Mouse (Mus musculus) testis, adult 2 months (tissue): ENCODE results near the gene Cul7. TPM values are rescaled to one million over a fixed set of nuclear protein-coding genes. Genes with fewer than 3 reads are reported as not detected.

Experiments used
- H3K27ac ChIP-seq: fragments of 200-500 bp; 2 replicates; pipeline ENCODE4 v1.5.1; 2012; ENCODE audit warnings: low read depth, low read length; ENCODE audit not compliant: control insufficient read depth, insufficient read depth
- H3K27me3 ChIP-seq: fragments of 200-500 bp; 2 replicates; pipeline ENCODE4 v1.6.1; 2012; ENCODE audit warnings: mild to moderate bottlenecking, low read length, moderate library complexity; ENCODE audit not compliant: control insufficient read depth, insufficient read depth
- H3K36me3 ChIP-seq: fragments of 200-500 bp; 2 replicates; pipeline ENCODE4 v1.6.1; 2012; ENCODE audit warnings: mild to moderate bottlenecking, low read length; ENCODE audit not compliant: control insufficient read depth, insufficient read depth
- H3K4me1 ChIP-seq: fragments of 200-500 bp; 2 replicates; pipeline ENCODE4 v1.6.1; 2012; ENCODE audit warnings: low read length; ENCODE audit not compliant: control insufficient read depth, insufficient read depth
- H3K4me3 ChIP-seq: fragments of 200-500 bp; 2 replicates; pipeline ENCODE4 v1.5.1; 2012; ENCODE audit warnings: low read depth, mild to moderate bottlenecking, low read length, moderate library complexity, mixed read lengths; ENCODE audit not compliant: control insufficient read depth
- CTCF ChIP-seq: fragments of 200-500 bp; IDR thresholded peaks from 2 replicates; pipeline ENCODE4 v1.5.1; 2012; ENCODE audit warnings: low read depth, mild to moderate bottlenecking, inconsistent platforms, low read length, moderate library complexity; ENCODE audit not compliant: control insufficient read depth, insufficient read depth, insufficient replicate concordance
- POLR2A ChIP-seq: fragments of 200-500 bp; IDR thresholded peaks from 2 replicates; pipeline ENCODE4 v1.6.1; 2012; ENCODE audit warnings: low read depth, mild to moderate bottlenecking, inconsistent platforms, low read length, moderate library complexity; ENCODE audit not compliant: control insufficient read depth
- polyA plus RNA-seq: library from polyadenylated mRNA; depleted of rRNA; stranded (reverse); fragments of >200 nt; gene quantifications from 2 replicates; pipeline ENCODE4 v1.2.3, GENCODE M21; 2012; rRNA removed

Gene Cul7
- 6.7 and 7.6 TPM in 2 replicates for polyA plus RNA-seq

DNA sequence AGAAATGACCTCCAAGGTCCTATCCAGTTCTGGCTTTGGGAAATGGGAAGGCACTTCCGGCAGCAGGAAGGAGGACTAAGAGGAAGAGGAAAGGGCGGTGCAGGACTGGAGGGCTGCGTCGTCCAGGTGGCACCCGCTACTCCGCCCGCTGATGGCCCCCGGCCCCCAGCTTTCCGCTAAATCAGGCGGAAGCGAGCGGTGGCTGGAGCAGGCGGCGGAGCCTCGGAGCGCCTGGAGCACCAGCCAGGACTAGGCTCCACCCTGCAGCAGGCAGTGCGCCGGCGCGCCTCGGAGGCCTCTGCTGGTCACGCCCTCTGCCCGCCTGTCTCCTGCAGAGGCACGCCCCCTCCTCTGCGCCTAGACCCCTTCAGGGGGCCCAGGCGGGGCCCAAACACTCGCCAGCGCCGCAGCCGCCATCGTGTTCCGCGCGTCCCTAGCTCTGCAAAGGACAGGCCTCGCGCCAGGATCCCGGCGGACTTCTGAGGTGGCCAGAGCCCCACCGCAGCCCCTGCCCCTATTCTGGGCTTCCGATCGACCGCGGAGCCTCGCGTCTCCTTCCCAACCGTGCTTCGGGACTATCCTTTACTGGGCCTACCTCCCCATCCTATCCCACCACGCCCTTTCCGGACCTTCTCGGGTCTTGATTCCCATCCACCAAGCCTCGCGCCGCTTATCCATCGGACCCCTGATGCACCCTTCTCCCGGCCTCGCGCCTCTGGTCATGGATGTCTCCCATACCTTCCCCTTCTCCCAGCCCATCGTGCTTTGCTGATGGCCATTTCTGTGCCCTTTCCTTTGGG is at the start of gene Cul7:
Gene Cul7, plus strand, starts transcription at position 106 of the 800 bp plus-strand sequence.
- H3K4me1 ChIP-seq: peaks cover 20% of the 10 kb centered on the region
- no peaks in the 10 kb centered on the region for H3K36me3 ChIP-seq
- peak within 1 kb of the TSS; percentile 82 for H3K4me3 ChIP-seq
- peak within 1 kb of the TSS; percentile 61 for H3K27ac ChIP-seq
- H3K27me3 ChIP-seq: no peaks in the 10 kb centered on the region
- TF ChIP-seq POLR2A (peak; percentile 61), CTCF (no peak)

DNA sequence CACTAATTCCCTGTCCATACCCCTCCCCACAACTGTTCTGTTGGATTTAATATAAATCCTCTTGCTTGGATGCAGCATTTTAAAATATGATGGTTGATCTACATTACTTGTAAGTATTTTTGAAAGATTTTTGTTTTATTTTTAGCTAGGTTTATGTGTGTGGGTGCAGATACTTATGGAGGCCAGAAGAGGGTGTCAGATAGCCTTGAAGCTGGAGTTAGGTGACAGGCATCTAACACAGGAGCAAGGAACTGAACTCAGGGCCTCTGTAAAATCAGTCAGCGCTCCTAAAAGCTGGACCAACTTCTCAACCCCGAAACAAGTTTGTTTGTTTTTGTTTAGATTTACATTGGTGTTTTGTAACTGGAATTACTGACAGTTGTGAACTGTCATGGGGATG is 49.6 kb upstream of the Cul7 start:
- H3K27me3 ChIP-seq: no peaks in the 10 kb centered on the region
- no peak for TF ChIP-seq POLR2A
- TF ChIP-seq CTCF: no peak
- H3K4me1 ChIP-seq: no peaks in the 10 kb centered on the region
- H3K36me3 ChIP-seq: no peaks in the 10 kb centered on the region
- H3K4me3 ChIP-seq: no peak overlapping the region
- H3K27ac ChIP-seq: no peak overlapping the region

DNA sequence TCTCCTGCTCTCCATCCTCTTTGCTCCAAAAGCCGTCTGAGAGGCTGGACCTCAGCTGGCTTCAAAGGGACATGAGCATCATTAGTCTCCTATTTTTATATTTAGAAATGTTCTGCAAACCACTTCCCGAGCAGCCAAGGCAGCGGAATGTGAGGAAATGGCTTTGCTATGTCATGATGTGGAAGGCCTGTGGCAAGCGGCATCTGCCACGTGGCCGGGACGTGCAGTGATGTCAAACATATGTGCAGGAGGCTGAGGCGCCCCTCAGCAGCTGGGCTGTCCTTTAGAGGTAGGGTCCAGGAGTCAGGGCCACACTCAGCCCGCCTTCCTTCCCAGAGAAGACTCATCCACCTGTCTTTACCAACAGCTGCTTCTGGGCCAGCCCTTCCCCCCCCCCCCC is 47.9 kb upstream of the Cul7 start:
- Histone ChIP-seq H3K4me3 (no peak overlapping the region), H3K27ac (no peak overlapping the region), H3K36me3 (no peaks in the 10 kb centered on the region), H3K27me3 (no peaks in the 10 kb centered on the region), H3K4me1 (no peaks in the 10 kb centered on the region)
- TF ChIP-seq POLR2A: no peak
- no peak for TF ChIP-seq CTCF

DNA sequence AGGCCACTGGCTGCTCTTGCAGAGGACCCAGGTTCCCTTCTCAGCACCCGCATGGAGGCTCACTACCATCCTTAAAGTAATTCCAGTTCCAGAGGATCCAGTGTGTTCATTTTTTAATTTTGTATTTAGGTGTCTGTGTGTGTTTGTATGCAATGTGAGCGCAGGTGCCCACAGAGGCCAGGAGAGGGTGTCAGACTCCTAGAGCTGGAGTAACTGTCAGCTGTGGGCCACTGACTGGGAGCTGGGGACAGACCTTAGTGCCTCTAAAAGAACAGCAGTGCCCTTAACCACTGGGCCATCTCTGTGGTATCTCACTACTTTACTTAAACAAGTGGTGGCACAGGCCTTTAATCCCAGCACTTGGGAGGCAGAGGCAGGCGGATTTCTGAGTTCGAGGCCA is 46.9 kb upstream of the Cul7 start:
- Histone ChIP-seq H3K4me1 (no peaks in the 10 kb centered on the region), H3K27me3 (no peaks in the 10 kb centered on the region), H3K36me3 (no peaks in the 10 kb centered on the region), H3K4me3 (no peak overlapping the region), H3K27ac (no peak overlapping the region)
- TF ChIP-seq CTCF: no peak
- TF ChIP-seq POLR2A: no peak

DNA sequence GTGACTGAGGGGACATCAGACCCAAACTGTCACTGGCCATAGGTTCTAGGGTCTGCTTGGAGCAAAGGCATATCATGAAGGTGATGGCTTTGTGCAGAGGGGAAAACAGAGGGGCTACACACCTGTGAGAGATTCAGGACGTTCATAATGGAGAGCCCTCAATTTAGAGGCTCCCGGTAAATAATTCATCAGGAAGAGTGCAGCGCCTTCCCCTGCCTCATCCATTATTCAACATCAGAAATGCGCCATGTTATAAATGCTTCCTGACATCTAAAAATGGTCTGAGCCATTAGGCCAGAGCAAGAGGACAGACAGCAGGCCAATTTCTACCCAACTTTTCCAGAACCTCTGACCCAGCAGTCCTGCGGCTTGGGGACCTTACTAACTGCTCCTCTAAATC is 45.0 kb upstream of the Cul7 start:
- no peak for TF ChIP-seq POLR2A
- no peak for TF ChIP-seq CTCF
- no peaks in the 10 kb centered on the region for H3K27me3 ChIP-seq
- H3K4me1 ChIP-seq: no peaks in the 10 kb centered on the region
- no peak overlapping the region for H3K27ac ChIP-seq
- no peak overlapping the region for H3K4me3 ChIP-seq
- H3K36me3 ChIP-seq: no peaks in the 10 kb centered on the region

GRCm38 (mm10) chr17:46605987-46606386 is 44.1 kb upstream of the Cul7 start:
- Histone ChIP-seq H3K27ac (no peak overlapping the region), H3K4me1 (no peaks in the 10 kb centered on the region), H3K27me3 (no peaks in the 10 kb centered on the region), H3K36me3 (no peaks in the 10 kb centered on the region), H3K4me3 (no peak overlapping the region)
- TF ChIP-seq POLR2A (no peak), CTCF (no peak)

DNA sequence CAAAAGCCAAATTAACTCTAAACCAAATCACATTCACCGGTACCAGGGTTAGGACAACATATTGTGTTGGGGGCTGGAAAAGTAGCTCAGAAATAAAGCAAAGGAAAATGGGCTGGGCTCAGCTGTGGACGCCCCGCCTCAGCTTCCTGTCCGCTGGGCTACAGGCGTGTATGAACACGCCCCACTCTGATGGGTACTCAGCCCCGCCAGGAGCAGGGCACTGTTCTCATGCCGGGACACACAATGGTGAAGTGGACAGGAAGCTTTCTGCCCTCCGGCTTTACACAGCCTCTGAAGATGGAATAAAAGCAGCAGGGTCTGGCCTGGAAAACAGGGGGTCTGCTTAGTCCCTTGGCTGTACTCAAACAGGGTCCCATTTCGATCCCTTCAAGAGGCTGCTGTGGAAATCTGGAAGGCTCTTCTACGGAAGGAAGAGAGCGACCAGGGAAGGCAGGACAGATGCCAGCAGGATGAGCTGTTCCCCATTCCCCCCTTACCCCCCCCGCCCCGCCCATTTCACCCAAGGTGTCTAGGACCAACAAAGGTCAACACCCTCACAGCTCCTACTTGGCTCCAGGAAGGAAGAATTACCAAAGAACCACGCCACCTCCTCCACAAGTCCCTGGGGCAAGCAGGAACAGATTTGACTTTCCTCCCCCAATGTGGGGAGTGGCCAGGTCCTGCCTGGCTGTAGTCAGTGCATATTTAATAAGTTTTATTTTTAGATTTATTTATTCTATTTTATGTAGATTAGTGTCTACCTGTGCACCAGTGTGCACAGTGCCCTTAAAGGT is 40.2 kb upstream of the Cul7 start:
- no peaks in the 10 kb centered on the region for H3K4me1 ChIP-seq
- no peaks in the 10 kb centered on the region for H3K36me3 ChIP-seq
- no peak overlapping the region for H3K4me3 ChIP-seq
- no peak overlapping the region for H3K27ac ChIP-seq
- no peaks in the 10 kb centered on the region for H3K27me3 ChIP-seq
- TF ChIP-seq CTCF: no peak
- no peak for TF ChIP-seq POLR2A
